Mouse (Mus musculus) layer of hippocampus, adult 9-11 months (tissue): ENCODE data around the gene Dazap2.
"Not testable (repeated sequence)": the region's sequence is repeated elsewhere in the genome, so short reads cannot be mapped to it uniquely, and the experiment has no call there.

Experiments
- DNase-seq: peaks from one replicate; pipeline ENCODE4 v3.0.0; 2022

Gene Dazap2

DNA sequence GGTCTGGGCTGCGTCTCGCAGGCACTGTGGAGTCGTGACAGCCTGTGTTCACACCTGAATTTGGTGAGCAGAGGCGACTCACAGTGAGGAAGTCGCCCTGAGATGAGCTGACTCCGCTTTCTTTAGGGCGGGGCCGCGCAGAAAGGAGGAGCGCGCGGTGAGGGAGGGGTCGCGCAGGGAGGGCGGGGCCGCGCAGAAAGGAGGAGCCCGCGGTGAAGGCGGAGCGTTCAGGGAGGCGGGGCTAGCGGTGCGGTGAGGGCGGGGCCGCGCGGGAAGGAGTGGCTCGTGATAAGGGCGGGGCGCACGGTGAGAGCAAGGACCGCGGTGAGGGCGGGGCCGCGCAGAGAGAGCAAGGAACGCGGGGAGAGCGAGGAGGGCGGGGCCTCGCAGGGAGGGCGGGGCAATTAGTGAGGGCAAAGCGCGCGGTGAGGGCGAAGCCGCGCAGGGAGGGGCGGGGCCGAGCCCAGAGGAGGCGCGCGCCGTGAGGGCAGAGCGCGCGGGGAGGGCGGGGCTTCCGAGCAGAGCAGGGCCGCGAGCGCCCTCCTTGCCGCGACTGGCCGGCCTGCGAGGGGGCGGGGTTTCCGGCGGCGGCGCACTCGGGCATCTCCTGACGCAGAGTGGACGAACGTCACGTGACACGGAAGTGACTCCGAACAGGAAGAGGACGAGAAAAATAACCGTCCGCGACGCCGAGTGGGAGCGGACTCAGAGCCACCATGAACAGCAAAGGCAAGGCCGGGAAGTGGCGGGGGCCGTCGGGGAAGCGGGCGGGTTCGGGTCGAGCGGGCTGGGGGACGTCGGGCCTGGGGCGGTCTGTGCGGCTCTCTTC, at the start of gene Dazap2:
Gene Dazap2 (plus strand): TSS at position 354 of the 829 bp plus-strand sequence.
- peak; percentile 98 for DNase-seq

DNA sequence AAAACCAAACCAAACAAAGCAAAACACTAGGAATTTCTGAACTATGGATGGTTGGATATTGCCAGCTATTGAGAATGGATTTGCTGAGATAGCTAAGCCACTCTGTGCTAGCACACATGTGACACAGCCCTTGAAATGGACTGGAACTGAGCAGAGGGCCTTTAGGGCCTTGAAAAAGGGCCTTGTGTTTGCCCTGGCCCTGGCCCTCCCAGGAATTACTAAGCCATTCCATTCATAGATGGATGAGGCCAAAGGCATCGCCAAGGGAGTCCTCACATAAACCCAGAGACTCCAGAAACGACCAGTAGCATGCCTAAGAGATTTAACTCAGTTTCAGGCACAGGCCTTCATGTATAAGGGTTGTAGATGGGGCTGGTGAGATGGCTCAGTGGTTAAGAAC, 48.6 kb upstream of the Dazap2 start:
- no peak for DNase-seq

DNA sequence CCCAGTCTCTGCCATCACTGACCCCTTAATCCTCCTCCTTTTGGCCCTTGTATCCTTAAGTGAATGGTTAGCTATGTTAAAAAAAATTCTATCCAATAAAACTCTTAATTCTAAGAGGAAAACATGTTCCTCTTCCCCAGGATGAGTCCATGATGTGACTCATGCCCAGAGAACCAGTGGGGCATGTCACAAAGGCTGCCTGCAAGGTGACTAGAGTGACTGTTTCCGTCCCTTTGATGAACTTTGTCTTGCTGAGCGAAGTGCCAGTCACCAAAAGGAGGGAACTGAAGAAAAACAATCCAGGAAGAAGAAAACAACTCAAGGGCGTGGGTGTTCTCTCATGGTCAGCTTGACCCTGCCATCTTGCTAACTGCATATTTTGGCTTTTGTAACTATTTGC, 45.9 kb upstream of the Dazap2 start:
- DNase-seq, result no peak

DNA sequence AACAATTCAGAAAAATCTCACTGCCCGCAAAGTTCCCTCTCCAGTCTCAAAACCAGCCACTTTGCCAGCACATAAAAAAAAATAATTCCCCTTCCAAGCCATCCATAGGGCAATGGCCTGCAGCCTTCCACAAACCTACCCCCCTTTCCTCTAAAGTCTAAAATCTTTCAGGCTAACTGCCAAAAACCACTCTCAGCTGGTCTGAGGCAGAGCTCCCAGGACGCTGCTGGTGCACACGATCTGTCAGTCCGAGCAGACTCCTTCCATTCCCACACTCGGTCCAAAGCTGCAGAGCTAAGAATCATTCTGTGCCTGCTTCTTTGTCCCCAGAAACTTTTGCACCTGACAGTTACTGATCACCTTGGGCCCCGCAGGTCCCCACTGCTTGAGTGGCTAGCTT, 41.2 kb upstream of the Dazap2 start:
- DNase-seq, result no peak

DNA sequence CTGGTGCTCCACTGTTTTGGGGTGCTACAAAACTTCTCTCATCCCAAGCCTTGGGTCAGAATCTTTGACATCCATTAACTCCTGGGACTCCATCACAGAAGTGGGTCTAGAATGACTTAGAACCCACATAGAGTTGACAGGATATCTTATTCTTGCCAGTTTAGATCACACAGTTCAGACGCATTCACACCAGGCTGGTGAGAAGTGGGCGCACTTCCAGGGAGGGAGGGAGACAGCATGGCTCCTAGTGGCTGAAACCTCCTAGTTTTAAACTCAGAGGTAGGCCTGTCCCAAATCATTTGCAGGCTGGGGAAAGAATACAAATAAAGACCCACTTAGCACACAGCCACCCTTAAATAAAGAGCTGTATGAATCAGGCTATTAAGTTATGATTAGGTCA, 40.8 kb upstream of the Dazap2 start:
- DNase-seq, result no peak

DNA sequence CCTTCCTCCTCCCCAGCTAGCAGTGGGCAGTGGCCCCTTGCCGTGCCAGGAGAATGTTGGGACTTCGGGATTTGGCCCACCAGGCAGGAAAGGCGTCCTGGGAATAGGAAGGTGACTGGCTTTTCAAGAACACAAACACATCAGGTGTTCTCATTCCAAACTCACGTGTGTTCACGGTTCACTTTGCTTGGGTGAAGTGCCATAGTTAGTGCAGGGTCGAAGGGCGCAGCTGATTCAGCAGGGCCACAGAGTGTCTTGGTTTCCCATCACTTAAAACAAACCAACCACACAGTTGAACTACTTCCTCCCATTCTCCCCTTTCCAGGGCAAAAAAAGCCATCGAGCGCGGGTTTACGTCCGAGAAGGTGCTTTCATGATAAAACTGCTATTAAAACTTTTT, 39.8 kb upstream of the Dazap2 start:
- DNase-seq, result no peak

DNA sequence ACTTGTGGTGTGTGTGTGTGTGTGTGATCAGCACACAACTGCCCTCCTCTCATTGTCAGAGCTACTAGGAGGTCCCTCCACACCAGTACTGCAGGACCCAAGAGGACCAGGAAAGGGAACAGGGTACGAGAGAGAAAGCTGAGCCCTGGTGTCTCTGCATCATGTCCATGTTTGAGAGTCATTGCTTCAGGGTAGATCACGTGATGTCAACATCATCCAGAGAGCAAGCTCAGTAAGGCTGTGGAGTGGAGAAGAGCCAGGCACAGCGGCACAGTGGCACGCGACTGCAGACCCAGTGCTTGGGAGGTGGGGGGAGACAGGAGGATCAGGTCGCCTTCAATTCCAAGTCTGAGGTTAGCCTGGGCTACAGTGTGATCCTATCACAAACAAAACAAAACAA, 38.8 kb upstream of the Dazap2 start:
- no peak for DNase-seq

DNA sequence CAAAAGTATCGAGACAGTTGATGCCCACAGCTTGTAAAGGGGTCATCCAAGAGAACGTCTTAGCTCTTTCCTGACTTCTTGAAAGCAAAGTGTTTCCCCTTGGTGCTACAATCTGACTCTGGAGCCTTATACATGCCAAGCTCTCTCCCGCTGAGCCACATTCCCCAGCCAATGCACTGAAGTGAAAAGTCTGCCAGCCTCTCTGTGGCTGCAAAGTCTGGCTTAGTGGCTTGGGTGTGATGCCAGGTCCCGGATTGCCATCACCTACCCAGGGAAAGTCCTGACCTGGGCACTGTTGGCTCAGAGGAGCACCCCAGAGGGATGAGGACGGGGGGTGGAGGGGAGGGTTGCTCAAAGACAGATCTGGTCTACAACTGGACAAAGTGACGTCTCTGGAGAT, 38.3 kb upstream of the Dazap2 start:
- no peak for DNase-seq

DNA sequence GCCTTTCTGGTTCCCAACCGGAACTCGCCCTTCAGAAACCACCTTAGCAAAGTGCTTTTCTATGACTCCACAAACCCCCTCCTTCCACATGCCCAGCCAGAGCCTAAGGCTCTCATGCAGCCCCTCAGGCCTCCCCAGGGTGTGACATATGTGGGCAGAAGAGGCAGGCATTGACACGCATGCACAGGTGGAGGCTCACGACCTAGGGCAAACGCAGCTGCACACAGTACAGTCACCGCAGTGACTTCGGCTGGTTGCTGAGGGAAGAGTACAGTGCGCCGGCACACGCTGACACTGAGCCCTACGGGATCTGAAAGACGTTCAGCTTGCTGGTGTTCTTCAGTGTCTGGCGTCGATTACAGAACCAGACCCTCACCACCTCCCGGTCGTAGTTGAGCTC, 37.2 kb upstream of the Dazap2 start:
- no peak for DNase-seq

DNA sequence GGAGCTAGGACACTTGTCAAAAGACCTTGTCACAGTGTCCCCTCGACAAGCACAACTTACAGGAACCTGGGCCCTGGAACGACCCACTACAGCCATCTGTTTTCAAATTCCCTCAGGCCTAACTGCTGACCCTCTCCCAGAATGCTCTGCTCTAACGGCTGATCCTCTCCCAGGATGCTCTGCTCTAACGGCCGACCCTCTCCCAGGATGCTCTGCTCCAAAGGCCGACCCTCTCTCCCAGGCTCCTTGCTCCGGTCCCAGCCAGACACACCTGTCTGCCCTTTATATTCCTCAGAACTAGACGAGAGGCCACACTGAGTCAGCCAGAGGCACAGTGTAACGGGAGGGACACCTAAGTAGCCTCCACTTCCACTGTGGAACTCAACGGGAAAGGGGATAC, 35.0 kb upstream of the Dazap2 start:
- DNase-seq, result no peak

DNA sequence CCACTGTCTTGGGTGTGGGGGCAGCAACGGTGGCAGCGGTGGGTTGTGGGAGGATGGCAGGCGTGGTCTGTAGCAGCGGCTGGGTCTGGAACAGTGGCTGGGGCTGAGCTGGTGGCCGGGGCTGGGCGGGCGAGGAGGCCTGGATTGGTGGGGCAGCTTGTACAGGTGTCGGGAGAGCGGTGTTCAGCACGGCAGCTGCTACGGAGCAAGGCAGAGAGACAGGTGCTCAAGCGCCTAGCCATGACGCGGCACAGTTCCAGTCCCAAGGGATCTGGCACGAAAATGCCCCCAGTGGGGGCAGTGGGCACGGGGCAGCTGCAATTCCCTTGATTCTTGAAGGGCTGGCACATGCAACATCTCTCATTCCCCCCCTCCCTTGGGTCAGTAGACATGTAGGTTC, 29.2 kb upstream of the Dazap2 start:
- no peak for DNase-seq

DNA sequence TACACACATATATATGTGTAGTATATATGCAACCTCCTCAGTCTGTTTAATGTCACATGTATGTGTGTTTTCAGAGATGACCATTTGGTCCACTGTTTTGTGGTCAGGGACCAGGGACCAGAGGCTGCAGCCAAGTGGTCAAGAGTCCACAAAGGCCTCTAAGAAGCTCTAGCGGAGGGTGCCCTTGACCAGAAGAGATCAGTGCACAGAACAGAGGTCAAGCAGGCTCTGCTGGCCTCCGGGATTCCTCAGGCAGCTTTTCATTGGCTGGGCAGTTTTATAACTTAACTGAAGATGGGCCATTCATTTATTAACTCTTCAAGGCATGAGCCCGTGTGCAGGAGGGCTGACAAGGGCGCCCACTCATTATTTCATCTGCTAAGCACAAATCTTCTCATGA, 28.0 kb upstream of the Dazap2 start:
- no peak for DNase-seq

DNA sequence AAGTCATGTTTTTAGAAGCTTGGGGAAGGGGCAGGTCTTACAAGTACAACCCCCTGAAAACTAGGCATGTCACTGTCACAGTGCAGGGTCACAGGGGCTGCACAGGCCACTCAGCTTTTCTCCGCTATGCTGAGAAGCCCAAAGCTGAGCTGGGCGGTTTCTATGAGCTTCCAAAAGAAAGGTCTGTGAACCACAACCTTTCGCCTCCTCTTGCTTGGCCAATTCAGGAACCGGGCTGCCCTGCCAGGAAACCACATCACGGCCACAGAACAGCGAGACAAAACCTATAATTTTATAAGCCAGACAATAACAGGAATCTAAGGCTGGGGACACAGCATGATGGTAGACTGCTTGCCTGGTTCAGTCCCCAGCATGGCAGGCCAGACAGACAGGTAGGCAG, 26.9 kb upstream of the Dazap2 start:
- no peak for DNase-seq

DNA sequence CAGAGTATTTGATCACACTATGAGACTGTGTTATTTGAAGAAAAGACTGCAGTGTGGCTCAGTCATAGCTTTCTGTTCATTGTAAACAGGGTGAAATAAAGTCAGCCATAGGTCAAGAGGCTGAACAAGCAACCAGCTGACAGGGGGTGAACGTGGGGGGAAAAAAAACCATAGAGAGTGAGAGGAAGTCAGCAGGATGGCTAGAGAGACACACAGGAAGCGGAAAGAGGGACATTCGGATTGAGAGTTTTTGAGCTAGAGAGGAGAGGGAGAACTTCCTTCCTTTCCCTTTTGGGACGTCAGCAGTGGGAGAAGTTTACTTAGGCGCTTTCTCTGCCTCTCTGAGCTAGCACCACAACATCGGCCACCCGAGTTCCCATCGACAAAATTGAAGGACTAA, 24.7 kb upstream of the Dazap2 start:
- no peak for DNase-seq

DNA sequence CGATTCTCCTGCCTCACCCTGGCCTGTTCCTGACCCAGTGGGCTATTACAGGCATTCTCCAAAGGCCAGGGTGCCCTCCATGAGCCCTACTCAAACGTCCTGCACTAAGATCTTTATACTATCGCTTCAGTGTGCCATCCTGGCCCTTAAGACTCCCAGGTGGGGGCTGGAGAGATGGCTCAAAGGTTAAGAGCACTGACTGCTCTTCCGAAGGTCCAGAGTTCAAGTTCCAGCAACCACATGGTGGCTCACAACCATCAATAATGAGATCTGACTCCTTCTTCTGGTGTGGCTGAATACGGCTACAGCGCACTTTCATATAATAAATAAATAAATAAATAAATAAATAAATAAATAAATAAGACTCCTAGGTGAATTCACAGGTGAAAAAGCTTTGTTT, 22.3 kb upstream of the Dazap2 start:
- DNase-seq, result no peak

DNA sequence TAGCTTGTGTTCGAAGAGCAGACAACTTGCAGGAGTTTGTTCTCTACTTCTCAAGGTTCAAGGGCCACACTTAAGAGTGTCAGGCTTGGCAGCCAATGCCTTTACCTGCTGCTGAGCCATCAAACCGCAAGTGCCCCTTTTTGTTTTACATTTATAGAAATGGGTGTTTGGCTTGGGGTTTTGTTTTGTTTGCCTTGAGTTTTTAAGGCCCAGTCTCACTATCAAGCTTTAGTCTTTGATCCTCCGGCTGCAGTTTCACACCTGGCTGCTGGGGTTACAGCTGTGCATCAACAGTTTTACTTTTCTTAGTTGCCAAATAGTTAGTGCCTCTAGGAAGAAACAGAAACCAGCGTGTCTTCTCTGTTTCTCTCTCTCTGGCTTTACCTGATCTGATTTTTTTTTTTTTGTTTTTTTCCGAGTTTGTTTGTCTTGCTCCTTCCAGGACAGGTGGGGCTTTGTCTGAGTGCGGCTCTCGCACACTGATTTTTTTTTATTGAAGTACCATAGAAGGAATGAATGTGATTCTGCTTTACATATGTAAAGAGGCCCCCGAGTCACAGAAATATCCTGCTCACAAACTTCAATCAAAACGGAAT, 16.8 kb upstream of the Dazap2 start:
- DNase-seq, result no peak

DNA sequence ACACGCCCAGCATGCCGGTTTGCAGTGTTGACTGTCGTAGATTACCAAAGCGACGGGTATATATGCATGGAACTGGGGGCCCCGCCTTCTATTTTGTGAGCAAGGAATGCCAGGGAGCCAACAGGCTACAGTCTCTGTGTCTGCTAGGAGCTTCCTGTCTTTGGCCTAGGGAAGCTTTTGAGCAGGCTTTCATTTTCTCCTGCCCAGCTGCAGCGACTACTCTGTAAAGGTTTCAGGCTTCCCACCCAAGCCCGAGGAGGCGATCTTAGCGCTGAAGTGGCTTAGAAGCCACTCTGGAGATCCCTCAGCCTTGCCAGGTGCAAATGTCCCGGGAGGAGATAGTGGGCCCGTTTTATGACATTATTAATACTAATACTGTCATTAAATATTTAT, 16.3 kb upstream of the Dazap2 start:
- DNase-seq, result peak; percentile 29

DNA sequence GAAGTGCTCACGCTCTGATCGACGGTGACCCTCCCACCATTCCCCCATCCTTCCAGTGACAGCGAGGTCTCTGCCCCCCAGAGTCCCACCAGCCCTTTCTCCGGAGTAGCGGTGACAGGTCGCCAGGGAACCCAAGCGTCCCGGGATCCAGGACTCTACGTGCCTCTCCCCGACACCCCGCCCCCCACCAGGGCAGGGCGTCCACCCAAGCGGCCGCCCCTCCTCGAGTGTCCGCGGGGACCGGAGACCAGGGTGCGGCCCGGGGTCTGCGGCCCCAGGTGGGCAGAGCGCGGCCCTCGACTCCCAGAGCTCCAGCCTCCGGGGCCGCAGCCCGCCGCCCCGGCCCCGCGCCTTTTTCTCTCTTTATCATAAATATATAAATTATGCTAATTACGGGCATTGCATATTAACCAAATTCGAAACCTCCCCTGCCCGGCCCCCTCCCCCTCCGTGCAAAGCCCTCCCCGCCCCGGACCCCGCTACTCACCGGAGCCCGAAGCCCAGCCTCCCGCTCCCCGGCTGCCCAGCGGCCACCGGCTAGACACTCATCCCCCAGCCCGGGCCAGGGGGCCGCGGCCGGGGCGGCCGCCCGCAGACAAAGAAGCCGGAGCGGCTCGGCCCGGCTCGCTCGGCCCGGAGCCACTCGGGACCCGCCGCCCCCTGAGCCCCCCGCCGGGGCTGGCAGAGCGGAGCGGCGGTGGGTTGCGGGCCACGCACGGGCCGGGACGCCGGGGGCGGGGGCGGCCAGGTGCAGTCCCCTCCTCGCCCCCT, 15.7 kb upstream of the Dazap2 start, which contains the start of gene Pou6f1:
Gene Pou6f1 (minus strand): TSS at position 709 of the 771 bp plus-strand sequence.
- peak; percentile 27 for DNase-seq

DNA sequence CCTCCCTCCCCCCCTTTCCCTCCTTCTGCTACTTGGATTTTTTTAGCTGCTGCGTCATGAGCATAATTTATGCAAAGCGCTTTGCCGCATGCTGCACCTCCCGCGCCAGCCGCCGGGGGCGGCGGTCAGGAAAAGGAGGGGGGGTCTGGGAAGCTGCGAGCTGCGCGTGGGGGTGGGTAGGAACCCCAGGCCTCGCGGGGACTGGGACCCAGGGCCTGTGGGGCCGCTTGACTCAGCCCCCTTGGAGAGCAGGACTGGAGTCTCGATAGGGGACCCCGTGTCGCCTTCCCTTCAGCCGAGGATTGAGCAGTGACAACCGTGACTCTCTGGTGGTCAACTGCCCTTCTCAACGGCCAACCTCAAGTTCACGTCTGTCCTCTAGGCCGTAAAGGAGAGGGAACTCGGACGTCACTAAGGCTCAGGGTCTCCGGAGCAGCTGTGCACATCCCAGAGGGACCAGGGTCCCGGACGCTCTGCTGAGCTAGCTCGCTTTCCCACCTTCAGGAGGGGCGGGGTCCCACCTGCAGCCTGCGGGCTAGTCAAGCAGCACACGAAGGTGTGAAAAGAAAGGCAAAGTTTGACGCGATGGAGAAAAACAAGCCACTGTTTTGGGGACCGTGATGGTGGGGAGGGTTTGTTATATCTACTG, 15.0 kb upstream of the Dazap2 start:
- DNase-seq, result peak; percentile 67

DNA sequence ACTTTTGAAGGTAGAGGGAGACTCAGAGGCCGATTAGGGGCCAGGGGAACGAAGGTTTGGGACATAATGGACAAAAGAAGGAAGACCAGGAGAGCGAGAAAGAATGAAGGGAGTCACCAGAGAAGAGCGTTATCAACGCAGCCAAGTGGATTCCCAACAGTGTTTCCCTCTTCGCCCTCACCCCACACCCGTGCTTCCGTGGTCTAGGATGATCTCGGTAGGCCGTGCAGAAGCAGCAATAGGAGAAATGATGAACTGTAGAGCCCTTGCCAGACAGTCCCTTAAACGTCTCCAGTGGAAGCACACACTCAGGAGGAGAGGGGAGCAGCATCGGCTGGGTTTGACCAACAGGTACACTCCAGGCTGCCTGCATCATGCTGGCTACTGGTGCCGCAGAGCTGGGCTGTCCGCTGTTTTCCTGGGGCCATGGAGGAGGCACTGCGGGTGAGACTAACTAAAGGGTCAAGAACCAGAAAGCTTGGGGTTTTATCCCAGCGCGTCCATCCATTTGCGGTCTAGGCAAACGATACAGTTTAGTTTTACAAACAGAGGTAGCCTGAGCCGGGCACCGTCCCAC, 14.4 kb upstream of the Dazap2 start:
- DNase-seq, result no peak

DNA sequence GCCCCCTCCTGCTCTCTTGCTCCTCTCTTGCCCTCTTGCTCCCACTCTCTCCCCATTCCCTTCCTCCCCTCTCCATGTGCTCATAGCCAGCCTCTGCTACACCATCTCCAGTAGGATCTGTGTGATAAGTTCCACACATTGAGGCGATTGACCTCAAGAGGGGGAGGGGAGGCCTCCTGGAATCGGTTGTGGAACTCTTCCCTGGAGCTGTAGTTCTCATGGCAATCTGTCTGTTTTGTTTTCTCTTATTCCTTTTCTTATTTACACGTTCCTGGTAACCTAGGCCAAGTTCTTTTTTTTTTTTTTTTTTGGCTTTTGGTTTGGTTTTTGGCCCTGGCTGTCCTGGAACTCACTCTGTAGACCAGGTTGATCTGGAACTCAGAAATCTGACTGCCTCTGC, 13.5 kb upstream of the Dazap2 start:
- no peak for DNase-seq

DNA sequence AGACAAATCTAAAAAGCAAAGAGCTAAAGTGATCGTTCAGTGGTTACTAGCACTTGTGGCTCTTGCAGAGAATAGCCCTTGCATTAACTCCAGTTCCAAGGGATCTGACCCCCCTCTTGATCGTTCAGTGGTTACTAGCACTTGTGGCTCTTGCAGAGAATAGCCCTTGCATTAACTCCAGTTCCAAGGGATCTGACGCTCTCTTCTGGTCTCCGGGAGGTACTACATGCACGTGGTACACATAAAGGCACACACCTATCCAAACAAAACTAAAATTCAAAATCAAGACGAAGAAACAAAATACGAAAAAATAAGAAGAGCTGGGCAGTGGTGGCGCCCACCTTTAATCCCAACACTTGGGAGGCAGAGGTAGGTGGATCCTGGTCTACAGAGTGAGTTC, 8.5 kb upstream of the Dazap2 start:
- DNase-seq, result not testable (repeated sequence)

DNA sequence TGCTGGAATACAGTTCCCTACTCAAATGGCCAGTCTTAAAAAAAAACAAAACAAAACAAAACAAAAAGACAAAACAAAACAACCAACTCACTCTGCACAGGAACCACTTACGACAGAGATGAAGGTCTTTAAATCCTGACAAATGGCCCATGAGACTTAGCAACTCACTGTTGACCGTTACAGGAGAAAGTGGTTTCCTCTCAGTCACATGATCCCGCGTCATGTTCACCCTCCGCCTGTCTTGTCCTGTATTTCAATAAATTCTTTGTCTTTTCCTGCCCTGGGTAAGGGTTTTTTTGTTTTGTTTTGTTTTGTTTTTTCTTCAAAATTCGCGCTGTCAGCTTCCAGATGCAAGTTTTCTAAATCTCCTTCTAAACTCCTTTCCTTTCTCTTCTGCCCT, 3.2 kb upstream of the Dazap2 start:
- DNase-seq, result no peak
